Mouse (Mus musculus) embryonic fibroblast, embryonic 13.5 days (primary cell): ENCODE data around the gene Cdc42ep2.
A peak's percentile ranks its signal among the peaks of the same experiment; 100 is the strongest.

Experiments used
- CTCF ChIP-seq: IDR thresholded peaks from 2 replicates; pipeline ENCODE4 v1.5.1; 2011; ENCODE audit warnings: mild to moderate bottlenecking, control low read depth, low read length, moderate library complexity, borderline replicate concordance; ENCODE audit not compliant: insufficient read depth
- POLR2A ChIP-seq: IDR thresholded peaks from 2 replicates; pipeline ENCODE4 v1.6.1; 2011; ENCODE audit warnings: low read depth, mild to moderate bottlenecking, control low read depth, low read length, moderate library complexity

DNA sequence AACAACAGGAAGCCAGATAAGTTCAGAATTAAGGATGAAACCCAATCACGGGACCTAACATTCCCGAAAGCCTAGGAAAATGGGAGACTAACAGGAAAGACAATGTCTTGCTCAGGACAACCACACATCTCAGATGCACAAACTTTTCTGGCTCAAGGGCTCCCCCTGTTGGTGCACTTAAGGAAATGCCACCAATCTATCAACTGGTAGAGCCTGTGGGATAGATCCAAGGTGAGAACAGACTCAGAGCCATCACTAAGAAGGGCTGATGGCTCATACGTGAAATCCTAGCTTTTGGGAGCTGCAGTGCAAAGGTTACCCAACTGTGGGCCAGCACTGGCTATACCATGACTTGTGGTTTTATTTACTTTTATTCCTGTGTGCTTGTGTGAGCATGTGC is 32.1 kb upstream of the Cdc42ep2 start:
- 0 out of 2 replicates have a peak, but pooled peaks have one; percentile 16 for TF ChIP-seq CTCF
- TF ChIP-seq POLR2A = no peak
